Mouse (Mus musculus) ES-Bruce4 (cell line): ENCODE measurements around the gene Mllt3.

Experiments used
- CTCF ChIP-seq: IDR thresholded peaks from one replicate; pipeline ENCODE4 v1.8.1; 2011; ENCODE audit warnings: low read depth, low read length
- EP300 ChIP-seq: IDR thresholded peaks from 2 replicates; pipeline ENCODE4 v1.6.1; 2011; ENCODE audit warnings: low read depth, low read length; ENCODE audit not compliant: insufficient read depth
- POLR2A ChIP-seq: IDR thresholded peaks from one replicate; pipeline ENCODE4 v1.8.1; 2011; ENCODE audit warnings: low read length; ENCODE audit not compliant: insufficient read depth

DNA sequence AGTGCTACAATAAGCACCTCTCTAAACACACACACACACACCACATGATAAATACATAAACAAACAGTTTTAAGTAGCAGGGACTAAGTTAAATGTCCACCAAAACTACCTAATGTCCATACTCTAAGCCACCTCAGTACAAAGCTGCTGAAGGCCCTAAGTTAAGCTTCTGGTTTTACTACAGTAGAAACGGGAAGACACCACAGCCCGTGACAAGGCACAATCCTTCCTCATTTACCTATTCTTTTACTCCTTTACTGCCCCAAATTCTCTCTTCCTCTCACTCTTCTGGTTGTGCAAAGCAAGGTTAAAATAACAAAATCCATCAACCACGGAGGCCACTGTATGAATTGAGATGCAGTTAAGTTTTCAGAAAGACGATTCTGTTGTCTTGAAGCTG is 130.6 kb downstream of the Mllt3 start:
- no peak for TF ChIP-seq CTCF
- no peak for TF ChIP-seq EP300
- no peak for TF ChIP-seq POLR2A
